Mouse (Mus musculus): ENCODE data around the gene Adgrg1.

DNA sequence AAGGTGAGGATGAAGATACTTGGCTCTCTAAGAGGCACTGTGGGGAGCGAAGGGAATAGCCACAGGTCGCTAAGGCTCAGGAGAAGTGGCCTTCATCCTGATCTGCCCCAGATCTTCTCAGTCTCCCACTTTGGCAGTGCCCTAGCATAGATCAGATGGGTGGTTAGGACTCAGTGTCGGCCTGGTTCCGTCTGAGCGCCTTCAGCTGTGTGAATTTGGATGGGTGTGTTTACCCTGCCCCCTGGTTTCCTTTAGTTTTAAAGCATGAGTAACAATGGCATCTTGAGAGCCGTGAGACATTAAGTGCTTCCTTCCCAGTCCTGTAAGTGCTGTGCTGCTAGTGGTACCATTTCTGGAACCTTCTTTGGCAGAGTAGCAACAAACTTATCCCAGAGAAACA, 14.1 kb downstream of the Adgrg1 start:
- TF ChIP-seq CTCF (IDR thresholded peaks at IDR 0.05), result no peak
- TF ChIP-seq POLR2A (IDR thresholded peaks at IDR 0.05; ENCODE audit: insufficient read depth, low read depth, low read length), result no peak
- TF ChIP-seq EP300 (IDR thresholded peaks at IDR 0.05; ENCODE audit: insufficient read depth, low read depth, low read length), result no peak
